Mouse (Mus musculus) heart, adult 2 months (tissue): Measurements from ENCODE around the gene Chn1. TPM values are rescaled to one million over a fixed set of nuclear protein-coding genes. Genes with fewer than 3 reads are reported as not detected.
A peak's percentile ranks its signal among the peaks of the same experiment; 100 is the strongest.

Source experiments
- DNase-seq, 2 experiments: peaks; one replicate each; pipeline ENCODE4 v3.0.0; 2021
- H3K27ac ChIP-seq: fragments of 200-600 bp; 2 replicates; pipeline ENCODE4 v1.8.1; 2022
- H3K27me3 ChIP-seq: fragments of 200-500 bp; 2 replicates; pipeline ENCODE4 v1.6.1; 2012; ENCODE audit warnings: mild to moderate bottlenecking, low read length, inconsistent platforms, mixed read lengths; ENCODE audit not compliant: control insufficient read depth, insufficient read depth
- H3K36me3 ChIP-seq: fragments of 200-500 bp; 2 replicates; pipeline ENCODE4 v1.6.1; 2012; ENCODE audit warnings: low read length, inconsistent platforms; ENCODE audit not compliant: control insufficient read depth, insufficient read depth
- H3K4me1 ChIP-seq: fragments of 200-500 bp; 2 replicates; pipeline ENCODE4 v1.6.1; 2011; ENCODE audit warnings: low read length; ENCODE audit not compliant: control insufficient read depth, insufficient read depth
- H3K4me3 ChIP-seq: fragments of 200-600 bp; 2 replicates; pipeline ENCODE4 v1.8.1; 2022
- H3K79me2 ChIP-seq: fragments of 200-500 bp; replicated peaks from 2 replicates; pipeline ENCODE4 v1.6.1; 2012; ENCODE audit warnings: mild to moderate bottlenecking, inconsistent platforms, low read length, moderate library complexity, mixed read lengths; ENCODE audit not compliant: control insufficient read depth, insufficient read depth
- H3K9ac ChIP-seq: fragments of 200-500 bp; 2 replicates; pipeline ENCODE4 v1.6.1; 2012; ENCODE audit warnings: low read depth, mild to moderate bottlenecking, control low read depth, inconsistent platforms, low read length, mixed read lengths
- CTCF ChIP-seq: fragments of 200-600 bp; IDR thresholded peaks from 2 replicates; pipeline ENCODE4 v1.8.1; 2022; ENCODE audit warnings: antibody characterized with exemption, mild to moderate bottlenecking, moderate library complexity
- EP300 ChIP-seq: fragments of 200-500 bp; IDR thresholded peaks from 2 replicates; pipeline ENCODE4 v1.6.1; 2011; ENCODE audit warnings: low read depth, low read length, control low read depth; ENCODE audit not compliant: insufficient read depth
- POLR2A ChIP-seq: fragments of 200-500 bp; IDR thresholded peaks from 2 replicates; pipeline ENCODE4 v1.6.1; 2011; ENCODE audit warnings: mild to moderate bottlenecking, low read depth, low read length, control low read depth; ENCODE audit not compliant: insufficient read depth
- WGBS: fragments of 180-500 bp; shearing (Covaris S2); methylation state at CpG from one replicate; pipeline ENCODE4 v1.1.7; 2018; 5-methylcytosine and 5-hydroxymethylcytosine counted together
- intact Hi-C: fragments of 180-260 bp; cut with DNase I; formaldehyde crosslinking; loops from one replicate; pipeline ENCODE4 v1.15.1; 2025
- polyA plus RNA-seq: library from polyadenylated mRNA; depleted of rRNA; stranded (reverse); fragments of >200 nt; gene quantifications from 2 replicates; pipeline ENCODE4 v1.2.3, GENCODE M21; 2012
- total RNA-seq, 2 experiments: library from RNA; stranded (reverse); gene quantifications; 2 replicates each; pipeline ENCODE4 v1.2.3; 2021

Chn1 gene
- total and polyA plus RNA-seq, 3 experiments: 33.9 to 35.2 (median 35.2) TPM

- Histone ChIP-seq H3K27ac (no peak overlapping the region), H3K4me3 (no peak overlapping the region), H3K4me1 (peaks cover 3% of the 10 kb centered on the region), H3K9ac (no peak overlapping the region), H3K27me3 (no peaks in the 10 kb centered on the region), H3K79me2 (no peaks in the 10 kb centered on the region), H3K36me3 (no peaks in the 10 kb centered on the region)
- no peak for DNase-seq
- intact Hi-C loops: no loop called here
- TF ChIP-seq CTCF: no peak
- TF ChIP-seq POLR2A: no peak
- no peak for TF ChIP-seq EP300
- whole genome bisulfite sequencing: 43% methylated on average over 1 of the region's 1 CpGs
Measured at GRCm38 (mm10) chr2:73682500-73682899, 92.6 kb downstream of the Chn1 start.

- 67% methylated on average over 1 of the region's 1 CpGs for WGBS
- H3K36me3 ChIP-seq: no peaks in the 10 kb centered on the region
- H3K79me2 ChIP-seq: no peaks in the 10 kb centered on the region
- DNase-seq: peak in 1 of 2 experiments; percentile 26
- H3K9ac ChIP-seq: no peak overlapping the region
- H3K4me3 ChIP-seq: no peak overlapping the region
- TF ChIP-seq CTCF (no peak), POLR2A (no peak), EP300 (no peak)
- intact Hi-C loops: no loop called here
- H3K4me1 ChIP-seq: peaks cover 3% of the 10 kb centered on the region
- H3K27me3 ChIP-seq: no peaks in the 10 kb centered on the region
- no peak overlapping the region for H3K27ac ChIP-seq
Measured at GRCm38 (mm10) chr2:73680425-73681027, 94.6 kb downstream of the Chn1 start.

- H3K27ac ChIP-seq: peak overlapping the region; percentile 21; the same call in 1 of the 2 replicates
- no peaks in the 10 kb centered on the region for H3K36me3 ChIP-seq
- H3K79me2 ChIP-seq: no peaks in the 10 kb centered on the region; the same call in 1 of the 2 replicates
- 37% methylated on average over 4 of the region's 4 CpGs for WGBS
- intact Hi-C loops: no loop called here
- no peak overlapping the region for H3K9ac ChIP-seq
- no peak overlapping the region for H3K4me3 ChIP-seq
- DNase-seq: peak in 1 of 2 experiments; percentile 19
- TF ChIP-seq CTCF (no peak), EP300 (no peak), POLR2A (no peak)
- no peaks in the 10 kb centered on the region for H3K27me3 ChIP-seq
- no peaks in the 10 kb centered on the region; the same call in 1 of the 2 replicates for H3K4me1 ChIP-seq
Measured at GRCm38 (mm10) chr2:73668608-73669007, 106.5 kb downstream of the Chn1 start.

- 89% methylated on average over 11 of the region's 11 CpGs for WGBS
- Histone ChIP-seq H3K4me3 (peak overlapping the region; percentile 34; the same call in 1 of the 2 replicates), H3K4me1 (peaks cover 3% of the 10 kb centered on the region; the same call in 1 of the 2 replicates), H3K9ac (no peak overlapping the region), H3K27ac (no peak overlapping the region), H3K79me2 (no peaks in the 10 kb centered on the region; the same call in 1 of the 2 replicates), H3K36me3 (no peaks in the 10 kb centered on the region), H3K27me3 (no peaks in the 10 kb centered on the region)
- DNase-seq: no peak
- intact Hi-C loops: no loop called here
- TF ChIP-seq EP300 (no peak), CTCF (no peak), POLR2A (no peak)
Measured at GRCm38 (mm10) chr2:73660566-73661134, 114.5 kb downstream of the Chn1 start.

- Histone ChIP-seq H3K4me1 (peaks cover 3% of the 10 kb centered on the region; the same call in 1 of the 2 replicates), H3K79me2 (no peaks in the 10 kb centered on the region; the same call in 1 of the 2 replicates), H3K4me3 (peak overlapping the region; percentile 34), H3K27ac (peak overlapping the region; percentile 21; the same call in 1 of the 2 replicates), H3K9ac (no peak overlapping the region), H3K36me3 (no peaks in the 10 kb centered on the region), H3K27me3 (no peaks in the 10 kb centered on the region)
- TF ChIP-seq CTCF: no peak
- TF ChIP-seq POLR2A: peak; percentile 38; the same call in 1 of the 2 replicates
- peak; percentile 21 to 33 for DNase-seq
- WGBS: 41% methylated on average over 18 of the region's 18 CpGs
- intact Hi-C loops: no loop called here
Measured at GRCm38 (mm10) chr2:73659726-73660565, 115.2 kb downstream of the Chn1 start.
